Mouse (Mus musculus) myocyte (in vitro differentiated cells): Measurements from ENCODE around the gene Uvrag.

Source experiments
- E2F4 ChIP-seq: IDR thresholded peaks from one replicate; pipeline ENCODE4 v1.6.1; 2011; ENCODE audit warnings: mild to moderate bottlenecking, control low read depth, moderate library complexity; ENCODE audit not compliant: insufficient read depth
- MAX ChIP-seq: IDR thresholded peaks from one replicate; pipeline ENCODE4 v1.6.1; 2011; ENCODE audit warnings: low read depth, mild to moderate bottlenecking, control low read depth
- MYOD1 ChIP-seq, 3 experiments: IDR thresholded peaks; one replicate each; pipeline ENCODE4 v1.6.1; 2011; ENCODE audit warnings: control low read depth in 2 of 3, low read depth in 2 of 3, mild to moderate bottlenecking in 2 of 3, moderate library complexity in 1 of 3; ENCODE audit not compliant: insufficient read length in 2 of 3, control insufficient read depth in 1 of 3
- POLR2A ChIP-seq: IDR thresholded peaks from one replicate; pipeline ENCODE4 v1.6.1; 2011; ENCODE audit warnings: low read depth, mild to moderate bottlenecking, control low read depth, moderate library complexity; ENCODE audit not compliant: insufficient read length
- TCF12 ChIP-seq: IDR thresholded peaks from one replicate; pipeline ENCODE4 v1.6.1; 2011; ENCODE audit warnings: mild to moderate bottlenecking, control low read depth; ENCODE audit not compliant: poor library complexity, insufficient read depth, severe bottlenecking

DNA sequence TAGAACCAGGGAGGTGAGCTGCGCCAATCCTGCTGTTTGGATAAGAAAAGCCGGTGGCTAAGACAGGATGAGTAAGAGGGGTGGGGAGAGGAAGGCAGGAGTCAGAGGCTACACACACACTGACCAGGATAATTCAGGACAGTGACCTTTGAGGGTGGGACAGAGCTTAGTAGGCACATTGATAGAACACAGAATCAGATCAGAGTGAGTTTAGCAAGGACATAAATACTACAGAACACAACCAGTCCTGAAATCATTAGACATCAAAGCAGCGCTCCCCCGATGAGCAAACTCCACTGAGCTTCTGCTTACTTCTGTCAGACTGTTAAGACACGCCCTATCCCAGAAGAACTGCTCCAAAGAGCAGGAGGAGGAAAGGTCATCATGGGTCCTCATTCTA is 237.1 kb downstream of the Uvrag start:
- TF ChIP-seq MAX (no peak), POLR2A (no peak), MYOD1 (IDR thresholded peaks at IDR 0.05; ENCODE audit: control insufficient read depth in 1 of 3, insufficient read length in 2 of 3, low read depth in 2 of 3) (no peak), E2F4 (no peak), TCF12 (no peak)
